Mouse (Mus musculus) intestine, postnatal 0 days (tissue): ENCODE data around the gene Ggt6. TPM values are rescaled to one million over a fixed set of nuclear protein-coding genes. Genes with fewer than 3 reads are reported as not detected.
"Not testable (repeated sequence)": the region's sequence is repeated elsewhere in the genome, so short reads cannot be mapped to it uniquely, and the experiment has no call there.

Experiments used
- ATAC-seq: fragments of 200-750 bp; cut with Nextera tagmentation; 2 replicates; pipeline ENCODE4 v1.8.0; 2017; ENCODE audit warnings: mild to moderate bottlenecking, moderate TSS enrichment, moderate library complexity
- H3K27ac ChIP-seq: fragments of 300-500 bp; sonication (generic); 2 replicates; pipeline ENCODE4 v1.5.1; 2014; ENCODE audit warnings: mild to moderate bottlenecking, low read depth, low read length, moderate library complexity
- H3K27me3 ChIP-seq: fragments of 300-500 bp; sonication (generic); replicated peaks from 2 replicates; pipeline ENCODE4 v1.6.1; 2014; ENCODE audit warnings: low read length, mixed read lengths; ENCODE audit not compliant: control insufficient read depth, insufficient read depth
- H3K36me3 ChIP-seq: fragments of 300-500 bp; sonication (generic); 2 replicates; pipeline ENCODE4 v1.6.1; 2014; ENCODE audit warnings: mild to moderate bottlenecking, moderate library complexity; ENCODE audit not compliant: control insufficient read depth, insufficient read depth
- H3K4me1 ChIP-seq: fragments of 300-500 bp; sonication (generic); replicated peaks from 2 replicates; pipeline ENCODE4 v1.6.1; 2014; ENCODE audit warnings: antibody characterized with exemption, low read length, mixed read lengths; ENCODE audit not compliant: control insufficient read depth, insufficient read depth
- H3K4me2 ChIP-seq: fragments of 300-500 bp; sonication (generic); replicated peaks from 2 replicates; pipeline ENCODE4 v1.6.1; 2014; ENCODE audit warnings: low read depth, mild to moderate bottlenecking, moderate library complexity
- H3K4me3 ChIP-seq: fragments of 300-500 bp; sonication (generic); 2 replicates; pipeline ENCODE4 v1.5.1; 2014; ENCODE audit warnings: low read depth, low read length
- H3K9ac ChIP-seq: fragments of 300-500 bp; sonication (generic); 2 replicates; pipeline ENCODE4 v1.6.1; 2014; ENCODE audit warnings: mild to moderate bottlenecking, low read depth, low read length
- H3K9me3 ChIP-seq: fragments of 300-500 bp; sonication (generic); 2 replicates; pipeline ENCODE4 v1.6.1; 2016; ENCODE audit warnings: mixed run types; ENCODE audit not compliant: control insufficient read depth
- CTCF ChIP-seq: sonication (generic); IDR thresholded peaks from 2 replicates; pipeline ENCODE4 v1.5.1; 2016; ENCODE audit warnings: low read depth, mild to moderate bottlenecking, control low read depth, antibody characterized with exemption, moderate library complexity
- WGBS: fragments of 180-500 bp; shearing (Covaris S2); extraction: QIAGEN DNeasy Blood & Tissue Kit; methylation state at CpG from one replicate; pipeline ENCODE4 v1.1.7; 2014; 5-methylcytosine and 5-hydroxymethylcytosine counted together
- polyA plus RNA-seq: library from polyadenylated mRNA; unstranded; fragments of >200 nt; fragmentation: Nextera tagmentation; extraction: Ambion mirVana; gene quantifications from 2 replicates; pipeline ENCODE4 v1.2.1, GENCODE M21; 2015

Gene Ggt6
- polyA plus RNA-seq, 1 experiment from 2014 or later: 8.6 TPM

DNA sequence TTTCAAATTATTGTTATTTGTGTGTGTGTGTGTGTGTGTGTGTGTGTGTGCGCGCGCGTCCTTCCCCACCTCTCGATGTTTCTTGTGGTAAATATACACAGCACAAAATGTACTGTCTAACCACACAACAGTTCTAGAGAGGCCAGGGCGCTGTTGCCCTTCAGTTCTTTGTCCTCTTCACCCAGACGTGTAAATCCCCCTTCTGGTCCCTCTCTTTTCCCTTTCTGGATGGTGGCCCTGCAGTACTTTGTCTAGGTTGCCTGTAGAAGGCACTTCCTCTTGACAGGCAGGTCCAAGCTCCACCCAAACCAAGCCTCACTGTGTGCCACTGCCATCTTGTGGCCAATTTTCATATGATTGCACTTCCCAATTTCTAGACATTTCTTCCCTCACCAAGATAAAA is 6.0 kb upstream of the Ggt6 start:
- Histone ChIP-seq H3K4me1 (no peaks in the 10 kb centered on the region), H3K36me3 (no peaks in the 10 kb centered on the region), H3K27ac (no peak overlapping the region), H3K9ac (no peak overlapping the region), H3K27me3 (no peaks in the 10 kb centered on the region), H3K4me2 (peak overlapping the region; percentile 50), H3K9me3 (no peaks in the 10 kb centered on the region), H3K4me3 (0 out of 2 replicates have a peak overlapping the region, but pooled peaks have one; percentile 22)
- 52% methylated on average over 7 of the region's 7 CpGs for WGBS
- peak; percentile 65 for ATAC-seq
- TF ChIP-seq CTCF: peak; percentile 97

GRCm38 (mm10) chr11:72430311-72431068 is 4.8 kb upstream of the Ggt6 start:
- ATAC-seq, H3K9ac ChIP-seq, H3K27ac ChIP-seq, H3K4me2 ChIP-seq, H3K4me3 ChIP-seq, H3K36me3 ChIP-seq, H3K27me3 ChIP-seq, H3K9me3 ChIP-seq, H3K4me1 ChIP-seq: not testable (repeated sequence)
- WGBS: 69% methylated on average over 9 of the region's 9 CpGs

GRCm38 (mm10) chr11:72435694-72436045 is 344 bp downstream of the Ggt6 start:
- no peaks in the 10 kb centered on the region for H3K27me3 ChIP-seq
- no peaks in the 10 kb centered on the region for H3K36me3 ChIP-seq
- peaks cover 10% of the 10 kb centered on the region; the same call in 1 of the 2 replicates for H3K4me1 ChIP-seq
- H3K9me3 ChIP-seq: no peaks in the 10 kb centered on the region
- peak; percentile 7; the same call in 1 of the 2 replicates for ATAC-seq
- H3K4me3 ChIP-seq: peak overlapping the region; percentile 36
- H3K9ac ChIP-seq: no peak overlapping the region
- H3K27ac ChIP-seq: peak overlapping the region; percentile 91
- H3K4me2 ChIP-seq: peak overlapping the region; percentile 66
- TF ChIP-seq CTCF: no peak
- WGBS: 47% methylated on average over 2 of the region's 2 CpGs

GRCm38 (mm10) chr11:72436271-72436670 is 945 bp downstream of the Ggt6 start:
- Histone ChIP-seq H3K36me3 (no peaks in the 10 kb centered on the region), H3K4me2 (peak overlapping the region; percentile 66), H3K4me1 (peaks cover 10% of the 10 kb centered on the region; the same call in 1 of the 2 replicates), H3K9ac (no peak overlapping the region), H3K27ac (no peak overlapping the region), H3K27me3 (no peaks in the 10 kb centered on the region), H3K9me3 (no peaks in the 10 kb centered on the region), H3K4me3 (peak overlapping the region; percentile 36; the same call in 1 of the 2 replicates)
- no peak for TF ChIP-seq CTCF
- WGBS: 73% methylated on average over 5 of the region's 5 CpGs
- no peak for ATAC-seq

- Histone ChIP-seq H3K4me1 (peaks cover 12% of the 10 kb centered on the region; the same call in 1 of the 2 replicates), H3K27me3 (no peaks in the 10 kb centered on the region), H3K27ac (no peak overlapping the region), H3K4me3 (no peak overlapping the region), H3K9ac (no peak overlapping the region), H3K36me3 (no peaks in the 10 kb centered on the region), H3K9me3 (no peaks in the 10 kb centered on the region), H3K4me2 (peak overlapping the region; percentile 66)
- 89% methylated on average over 16 of the region's 16 CpGs for WGBS
- no peak for ATAC-seq
- no peak for TF ChIP-seq CTCF
Measured at GRCm38 (mm10) chr11:72436756-72437650, 1.7 kb downstream of the Ggt6 start.

DNA sequence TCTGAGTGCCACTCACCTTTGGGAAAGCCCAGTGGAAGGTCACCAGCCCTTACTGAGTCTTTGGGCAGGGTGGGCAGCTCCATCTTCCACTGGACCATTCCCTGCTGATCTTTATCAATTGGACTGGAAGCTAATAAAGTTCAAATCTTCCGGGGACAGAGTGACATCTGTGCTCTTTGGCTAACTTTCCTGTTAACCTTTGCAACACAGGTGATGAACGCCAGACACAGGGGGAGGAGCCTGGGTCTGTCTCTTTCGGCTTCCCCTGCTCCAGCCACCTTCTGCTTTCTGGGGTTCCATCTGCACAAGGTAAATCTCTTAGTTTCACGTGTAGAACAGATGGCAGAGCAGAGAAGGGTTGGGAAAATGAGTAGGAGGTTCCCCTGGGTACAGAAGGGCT is 3.1 kb downstream of the Ggt6 start:
- H3K4me2 ChIP-seq: no peak overlapping the region
- no peaks in the 10 kb centered on the region for H3K27me3 ChIP-seq
- TF ChIP-seq CTCF: no peak
- no peak overlapping the region for H3K9ac ChIP-seq
- 51% methylated on average over 4 of the region's 4 CpGs for WGBS
- no peak overlapping the region for H3K4me3 ChIP-seq
- H3K36me3 ChIP-seq: peaks cover 10% of the 10 kb centered on the region
- no peak overlapping the region for H3K27ac ChIP-seq
- no peak for ATAC-seq
- peaks cover 17% of the 10 kb centered on the region; the same call in 1 of the 2 replicates for H3K4me1 ChIP-seq
- no peaks in the 10 kb centered on the region for H3K9me3 ChIP-seq

DNA sequence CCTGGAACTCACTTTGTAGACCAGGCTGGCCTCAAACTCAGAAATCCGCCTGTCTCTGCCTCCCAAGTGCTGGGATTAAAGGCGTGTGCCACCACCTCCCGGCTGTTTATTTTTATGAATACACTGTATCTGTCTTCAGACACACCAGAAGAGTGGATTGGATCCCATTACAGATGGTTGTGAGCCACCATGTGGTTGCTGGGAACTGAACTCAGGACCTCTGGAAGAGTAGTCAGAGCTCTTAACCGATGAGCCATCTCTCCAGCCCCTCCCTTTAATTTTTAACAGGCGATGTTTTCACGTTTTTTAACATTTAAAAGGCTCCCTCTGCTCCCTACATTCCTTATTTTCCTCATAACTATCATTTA is 5.3 kb downstream of the Ggt6 start:
- WGBS: 27% methylated on average over 6 of the region's 6 CpGs
- Histone ChIP-seq H3K4me3 (peak overlapping the region; percentile 72), H3K4me2 (peak overlapping the region; percentile 94), H3K4me1 (peaks cover 13% of the 10 kb centered on the region; the same call in 1 of the 2 replicates), H3K27ac (peak overlapping the region; percentile 36; the same call in 1 of the 2 replicates), H3K36me3 (peaks cover 32% of the 10 kb centered on the region)
- H3K9me3 ChIP-seq, H3K27me3 ChIP-seq, H3K9ac ChIP-seq, ATAC-seq: not testable (repeated sequence)
